Mouse (Mus musculus): ENCODE data around the gene Igf1.

- TF ChIP-seq CTCF (IDR thresholded peaks at IDR 0.05): no peak; the same call in 1 of the 2 replicates
- TF ChIP-seq EP300 (IDR thresholded peaks at IDR 0.05): no peak
Measured at GRCm38 (mm10) chr10:87812157-87813072, 45.6 kb upstream of the Igf1 start.
